Mouse (Mus musculus) limb, embryonic 15.5 days (tissue): ENCODE results near the gene Senp7. TPM values are rescaled to one million over a fixed set of nuclear protein-coding genes. Genes with fewer than 3 reads are reported as not detected.
"Not testable (repeated sequence)": the region's sequence is repeated elsewhere in the genome, so short reads cannot be mapped to it uniquely, and the experiment has no call there.

Experiments used
- ATAC-seq: fragments of 200-750 bp; cut with Nextera tagmentation; 2 replicates; pipeline ENCODE4 v1.8.0; 2017; ENCODE audit warnings: low read depth, moderate TSS enrichment; ENCODE audit not compliant: insufficient number of reproducible peaks, low FRiP score, low TSS enrichment
- H3K27ac ChIP-seq: fragments of 300-500 bp; sonication (generic); 2 replicates; pipeline ENCODE4 v1.5.1; 2015; ENCODE audit warnings: moderate library complexity, mild to moderate bottlenecking, inconsistent platforms
- H3K27me3 ChIP-seq: fragments of 300-500 bp; sonication (generic); 2 replicates; pipeline ENCODE4 v1.6.1; 2015; ENCODE audit warnings: inconsistent platforms
- H3K36me3 ChIP-seq: fragments of 300-500 bp; sonication (generic); 2 replicates; pipeline ENCODE4 v1.6.1; 2015; ENCODE audit warnings: inconsistent platforms
- H3K4me1 ChIP-seq: fragments of 300-500 bp; sonication (generic); 2 replicates; pipeline ENCODE4 v1.6.1; 2015; ENCODE audit warnings: inconsistent platforms
- H3K4me2 ChIP-seq: fragments of 300-500 bp; sonication (generic); 2 replicates; pipeline ENCODE4 v1.6.1; 2015; ENCODE audit warnings: mild to moderate bottlenecking, inconsistent platforms
- H3K4me3 ChIP-seq: fragments of 300-500 bp; sonication (generic); 2 replicates; pipeline ENCODE4 v1.5.1; 2015; ENCODE audit warnings: mild to moderate bottlenecking, inconsistent platforms
- H3K9ac ChIP-seq: fragments of 300-500 bp; sonication (generic); 2 replicates; pipeline ENCODE4 v1.6.1; 2015; ENCODE audit warnings: inconsistent platforms
- H3K9me3 ChIP-seq: fragments of 300-500 bp; sonication (generic); 2 replicates; pipeline ENCODE4 v1.6.1; 2016; ENCODE audit warnings: inconsistent platforms
- WGBS: fragments of 180-500 bp; shearing (Covaris S2); methylation state at CpG from one replicate; pipeline ENCODE4 v1.1.7; 2015; 5-methylcytosine and 5-hydroxymethylcytosine counted together
- polyA plus RNA-seq: library from polyadenylated mRNA; unstranded; fragments of >200 nt; fragmentation: Nextera tagmentation; extraction: Ambion mirVana; gene quantifications from 2 replicates; pipeline ENCODE4 v1.2.1, GENCODE M21; 2015

The Senp7 gene
- polyA plus RNA-seq, 1 experiment from 2014 or later = 36.9 TPM

- H3K4me2 ChIP-seq, ATAC-seq, H3K9me3 ChIP-seq, H3K9ac ChIP-seq, H3K4me1 ChIP-seq, H3K27me3 ChIP-seq, H3K4me3 ChIP-seq, H3K27ac ChIP-seq: not testable (repeated sequence)
- peaks cover 43% of the 10 kb centered on the region for H3K36me3 ChIP-seq
Observed at GRCm38 (mm10) chr16:56096401-56097018, 48.4 kb downstream of the Senp7 start.

DNA sequence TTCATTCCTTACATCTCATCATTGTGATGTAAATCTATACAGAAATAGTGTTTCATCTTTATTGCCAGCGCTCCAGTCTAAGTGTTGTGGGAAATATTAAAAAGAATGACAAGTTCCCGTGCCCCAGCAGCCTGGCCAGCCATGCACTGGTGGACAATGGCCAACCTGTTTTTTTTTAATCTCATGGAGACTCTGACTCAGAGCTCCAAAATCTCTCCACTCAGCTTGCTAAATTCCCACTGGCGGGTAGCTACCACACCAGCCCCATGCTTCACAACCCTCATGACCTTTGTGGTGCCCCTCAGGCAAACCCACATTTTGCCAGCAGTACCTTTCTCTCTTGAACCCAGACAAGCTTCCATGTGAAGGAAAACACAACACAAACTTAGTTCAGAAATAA, 67.6 kb downstream of the Senp7 start:
- H3K27ac ChIP-seq = no peak overlapping the region
- no peak overlapping the region for H3K4me2 ChIP-seq
- peaks cover 17% of the 10 kb centered on the region for H3K36me3 ChIP-seq
- no peaks in the 10 kb centered on the region for H3K9me3 ChIP-seq
- no peaks in the 10 kb centered on the region for H3K4me1 ChIP-seq
- H3K4me3 ChIP-seq = no peak overlapping the region
- H3K27me3 ChIP-seq = no peaks in the 10 kb centered on the region
- WGBS = 75% methylated on average over 3 of the region's 3 CpGs
- no peak for ATAC-seq
- H3K9ac ChIP-seq = no peak overlapping the region

DNA sequence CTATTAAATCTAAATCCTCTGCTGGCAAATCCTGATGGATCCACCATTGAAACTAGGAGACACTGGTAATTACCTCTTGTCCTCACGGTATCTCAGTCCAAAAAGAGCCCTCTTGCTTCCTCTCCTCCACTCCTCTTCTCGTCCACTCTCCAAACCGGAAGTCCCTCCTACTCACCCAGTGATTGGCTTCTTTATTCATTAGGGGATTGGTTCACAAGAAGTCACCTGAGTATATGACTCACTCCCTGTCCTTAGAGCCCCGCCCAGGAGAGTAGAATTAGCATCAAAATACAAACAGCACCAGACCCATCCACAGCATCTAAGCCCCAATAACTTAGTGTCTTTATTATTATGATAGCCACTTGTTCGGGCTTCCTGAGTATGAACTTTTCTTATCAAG, 68.0 kb downstream of the Senp7 start:
- H3K9me3 ChIP-seq = no peaks in the 10 kb centered on the region
- no peak for ATAC-seq
- H3K4me1 ChIP-seq = no peaks in the 10 kb centered on the region
- no peaks in the 10 kb centered on the region for H3K27me3 ChIP-seq
- H3K27ac ChIP-seq = no peak overlapping the region
- no peak overlapping the region for H3K4me3 ChIP-seq
- WGBS = 88% methylated on average over 5 of the region's 5 CpGs
- peaks cover 19% of the 10 kb centered on the region for H3K36me3 ChIP-seq
- no peak overlapping the region for H3K9ac ChIP-seq
- H3K4me2 ChIP-seq = no peak overlapping the region

- Histone ChIP-seq H3K9me3 (no peaks in the 10 kb centered on the region), H3K4me2 (no peak overlapping the region), H3K27me3 (no peaks in the 10 kb centered on the region), H3K4me3 (no peak overlapping the region), H3K4me1 (no peaks in the 10 kb centered on the region), H3K27ac (no peak overlapping the region), H3K9ac (no peak overlapping the region), H3K36me3 (peaks cover 18% of the 10 kb centered on the region)
- no peak for ATAC-seq
- WGBS = 39% methylated on average over 10 of the region's 10 CpGs
Observed at GRCm38 (mm10) chr16:56117327-56118180, 69.4 kb downstream of the Senp7 start.

DNA sequence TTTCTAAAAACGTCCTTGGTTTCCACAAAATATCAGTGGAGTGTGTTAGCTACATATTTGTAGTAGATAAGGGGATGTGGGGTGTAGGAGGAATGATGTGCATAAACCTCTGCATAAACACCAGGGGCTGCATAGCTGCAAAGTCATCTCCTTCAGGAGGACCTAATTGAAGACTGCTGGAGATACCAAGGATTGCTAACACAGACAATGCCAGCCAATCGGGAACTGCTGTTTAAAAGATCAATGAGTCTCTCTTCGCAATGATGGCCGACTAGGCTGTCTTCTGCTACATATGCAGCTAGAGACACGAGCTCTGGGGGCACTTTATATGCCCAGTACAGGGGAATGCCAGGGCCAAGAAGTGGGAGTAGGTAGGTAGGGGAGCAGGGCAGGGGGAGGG, 74.4 kb downstream of the Senp7 start:
- Histone ChIP-seq H3K36me3 (peaks cover 33% of the 10 kb centered on the region), H3K4me1 (no peaks in the 10 kb centered on the region), H3K27ac (no peak overlapping the region), H3K27me3 (no peaks in the 10 kb centered on the region), H3K4me3 (no peak overlapping the region), H3K9me3 (no peaks in the 10 kb centered on the region), H3K9ac (no peak overlapping the region), H3K4me2 (no peak overlapping the region)
- WGBS = 85% methylated on average over 5 of the region's 5 CpGs
- ATAC-seq = no peak

DNA sequence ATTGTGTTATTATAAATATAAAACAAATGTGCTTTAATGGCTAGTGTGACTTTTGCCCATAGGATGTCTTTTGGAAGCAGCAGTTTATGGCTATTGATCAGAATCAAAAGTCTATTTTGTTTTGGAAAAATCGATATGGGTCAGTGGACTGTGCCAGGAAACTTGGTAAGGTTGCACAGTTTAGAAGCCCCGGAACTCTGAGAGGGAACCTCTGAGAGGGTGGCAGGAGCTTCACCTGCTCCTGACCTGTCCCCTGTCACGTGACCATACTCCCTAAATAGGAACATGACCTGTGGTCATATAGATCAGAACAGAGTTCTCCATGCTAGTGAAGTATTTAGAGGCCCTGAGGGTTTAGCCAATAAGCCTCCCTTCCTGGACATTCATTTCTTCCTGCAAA, 75.9 kb downstream of the Senp7 start:
- Histone ChIP-seq H3K9ac (no peak overlapping the region), H3K9me3 (no peaks in the 10 kb centered on the region), H3K4me1 (no peaks in the 10 kb centered on the region), H3K4me2 (no peak overlapping the region), H3K27me3 (no peaks in the 10 kb centered on the region), H3K27ac (no peak overlapping the region), H3K4me3 (no peak overlapping the region), H3K36me3 (peaks cover 44% of the 10 kb centered on the region)
- no peak for ATAC-seq
- WGBS = 88% methylated on average over 3 of the region's 3 CpGs

- ATAC-seq = no peak
- Histone ChIP-seq H3K4me2 (no peak overlapping the region), H3K9ac (no peak overlapping the region), H3K4me1 (no peaks in the 10 kb centered on the region), H3K27me3 (no peaks in the 10 kb centered on the region), H3K27ac (no peak overlapping the region), H3K36me3 (peaks cover 22% of the 10 kb centered on the region), H3K9me3 (no peaks in the 10 kb centered on the region), H3K4me3 (no peak overlapping the region)
- WGBS = 36% methylated on average over 3 of the region's 3 CpGs
Observed at GRCm38 (mm10) chr16:56131666-56132065, 83.5 kb downstream of the Senp7 start.

DNA sequence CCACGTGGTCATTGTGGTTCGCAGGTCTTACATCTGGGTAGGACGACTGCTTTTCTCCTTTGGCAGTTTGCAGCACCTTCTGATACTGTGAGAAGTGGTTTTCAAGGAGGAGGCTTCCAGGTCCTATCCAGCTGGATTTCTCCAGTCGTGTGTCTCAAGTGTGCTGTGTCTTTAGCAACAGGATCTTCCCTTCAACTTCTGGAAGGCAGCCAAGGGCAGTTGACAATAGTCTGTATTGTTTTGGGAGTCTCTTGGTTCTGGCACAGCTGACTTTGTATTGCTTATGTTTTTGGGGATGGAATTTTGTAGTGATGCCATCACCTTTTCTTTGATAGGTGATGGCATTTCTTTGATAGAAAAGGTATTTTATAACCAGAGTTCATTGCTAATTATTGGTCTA, 86.0 kb downstream of the Senp7 start:
- Histone ChIP-seq H3K27me3 (no peaks in the 10 kb centered on the region), H3K9ac (no peak overlapping the region)

DNA sequence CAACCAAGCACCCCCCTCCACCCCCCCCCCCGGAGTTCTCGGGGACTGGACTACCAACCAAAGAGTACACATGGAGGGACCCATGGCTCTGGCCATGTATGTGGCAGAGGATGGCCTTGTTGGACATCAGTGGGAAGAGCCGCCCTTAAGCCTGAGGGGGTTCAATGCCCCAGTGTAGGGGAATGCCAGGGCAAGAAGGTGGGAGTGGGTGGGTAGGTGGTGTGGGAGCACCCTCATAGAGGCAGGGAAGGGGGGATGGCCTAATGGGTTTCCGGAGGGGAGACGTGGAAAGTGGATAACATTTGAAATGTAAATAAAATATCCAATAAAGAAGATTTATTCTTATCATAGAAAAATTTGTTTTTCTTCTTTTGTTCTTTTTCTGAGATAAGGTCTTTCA, 89.5 kb downstream of the Senp7 start:
- not testable (repeated sequence) for H3K9me3 ChIP-seq, H3K27ac ChIP-seq, H3K4me3 ChIP-seq, H3K27me3 ChIP-seq, H3K36me3 ChIP-seq, H3K4me2 ChIP-seq, H3K4me1 ChIP-seq, H3K9ac ChIP-seq, ATAC-seq
- 95% methylated on average over 5 of the region's 5 CpGs for WGBS

More for the DNA sequence above, 86.0 kb downstream of the Senp7 start:
- no peak overlapping the region for H3K4me2 ChIP-seq
- no peak for ATAC-seq
- no peaks in the 10 kb centered on the region for H3K9me3 ChIP-seq
- no peak overlapping the region for H3K27ac ChIP-seq
- WGBS = 57% methylated on average over 4 of the region's 4 CpGs
- no peaks in the 10 kb centered on the region for H3K4me1 ChIP-seq
- peaks cover 8% of the 10 kb centered on the region for H3K36me3 ChIP-seq
- H3K4me3 ChIP-seq = no peak overlapping the region

DNA sequence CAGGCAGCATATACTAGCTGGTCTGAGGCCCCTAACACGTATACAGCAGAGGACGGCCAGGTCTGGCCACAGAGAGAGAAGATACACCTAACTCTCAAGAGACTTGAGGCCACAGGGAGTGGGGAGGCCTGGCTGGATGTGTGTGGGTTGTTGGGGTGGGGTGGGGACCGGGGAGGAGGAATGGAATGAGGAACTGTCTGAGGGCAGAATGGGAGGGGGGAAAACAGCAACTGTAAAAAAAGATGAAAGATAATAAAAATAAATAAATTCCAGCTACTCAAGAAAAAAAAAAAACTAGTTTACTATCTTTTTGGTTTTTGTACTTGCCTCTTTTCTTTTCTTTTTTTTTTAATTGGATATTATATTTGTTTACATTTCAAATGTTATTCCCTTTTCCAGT, 91.8 kb downstream of the Senp7 start:
- ATAC-seq = no peak
- H3K4me1 ChIP-seq = no peaks in the 10 kb centered on the region
- H3K4me2 ChIP-seq = no peak overlapping the region
- peaks cover 9% of the 10 kb centered on the region for H3K36me3 ChIP-seq
- no peak overlapping the region for H3K4me3 ChIP-seq
- WGBS = 79% methylated on average over 3 of the region's 3 CpGs
- H3K9ac ChIP-seq = no peak overlapping the region
- H3K9me3 ChIP-seq = no peaks in the 10 kb centered on the region
- H3K27ac ChIP-seq = no peak overlapping the region
- H3K27me3 ChIP-seq = no peaks in the 10 kb centered on the region

DNA sequence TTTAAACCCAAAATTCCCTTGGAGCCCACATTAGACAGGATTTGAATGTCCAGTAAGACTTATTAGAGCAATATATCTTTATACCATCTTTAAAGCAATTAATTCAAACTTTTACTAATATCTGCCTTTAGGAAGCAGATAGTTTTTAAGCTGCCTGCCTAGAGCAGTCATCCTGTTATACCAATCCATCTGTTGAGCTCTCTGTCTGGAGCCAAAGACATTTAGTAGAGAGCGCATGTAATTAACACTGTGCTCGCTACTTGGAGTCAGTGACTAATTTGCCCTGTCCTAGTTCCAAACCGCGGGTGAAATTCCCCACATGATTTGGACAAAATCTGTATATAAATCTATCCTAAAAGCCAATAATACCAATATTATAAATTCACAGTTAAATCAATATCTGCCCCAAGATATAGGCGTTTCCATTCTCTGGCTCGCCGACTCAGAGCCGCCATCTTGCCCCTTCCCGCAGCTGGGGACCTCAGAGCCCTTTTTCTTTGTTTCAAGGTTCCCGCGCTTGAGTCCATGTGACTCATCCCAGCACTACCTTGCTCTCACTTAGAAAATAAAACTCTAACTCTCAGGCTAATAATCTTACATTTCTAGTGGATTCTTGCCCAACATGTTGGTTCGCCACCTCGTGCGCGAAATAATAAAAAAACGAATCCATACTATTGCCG, 96.9 kb downstream of the Senp7 start:
- no peak overlapping the region for H3K27ac ChIP-seq
- 97% methylated on average over 17 of the region's 17 CpGs for WGBS
- H3K4me1 ChIP-seq = no peaks in the 10 kb centered on the region
- no peak overlapping the region for H3K9ac ChIP-seq
- H3K36me3 ChIP-seq = peaks cover 8% of the 10 kb centered on the region; the same call in 1 of the 2 replicates
- H3K27me3 ChIP-seq = no peaks in the 10 kb centered on the region
- no peak for ATAC-seq
- no peak overlapping the region for H3K4me3 ChIP-seq
- H3K9me3 ChIP-seq = no peaks in the 10 kb centered on the region
- no peak overlapping the region for H3K4me2 ChIP-seq

- Histone ChIP-seq H3K4me2 (no peak overlapping the region), H3K4me1 (no peaks in the 10 kb centered on the region), H3K27me3 (no peaks in the 10 kb centered on the region), H3K4me3 (no peak overlapping the region), H3K9ac (no peak overlapping the region), H3K9me3 (no peaks in the 10 kb centered on the region), H3K36me3 (peaks cover 5% of the 10 kb centered on the region; the same call in 1 of the 2 replicates), H3K27ac (no peak overlapping the region)
- no peak for ATAC-seq
- WGBS = 40% methylated on average over 2 of the region's 2 CpGs
Observed at GRCm38 (mm10) chr16:56147679-56148078, 99.5 kb downstream of the Senp7 start.
